Mouse (Mus musculus) gastrocnemius, postnatal 36 days (tissue): ENCODE data around the gene Rere. TPM values are rescaled to one million over a fixed set of nuclear protein-coding genes. Genes with fewer than 3 reads are reported as not detected.

Source experiments
- DNase-seq, 2 experiments: peaks; one replicate each; pipeline ENCODE4 v3.0.0; 2022
- intact Hi-C: fragments of 180-260 bp; cut with DNase I; formaldehyde crosslinking; loops from one replicate; pipeline ENCODE4 v1.15.1; 2025
- total RNA-seq, 2 experiments: library from RNA; stranded (reverse); gene quantifications; 2 replicates each; pipeline ENCODE4 v1.2.3; 2021

The Rere gene
- total RNA-seq, 2 experiments from 2014 or later = 47.6 to 66.2 TPM

GRCm38 (mm10) chr4:150619011-150619410, 337.6 kb downstream of the Rere start:
- intact Hi-C loops = loop anchor here (2.0 kb wide), 1 partner anchor 364 kb away; no protein-coding TSS in a partner anchor
- no peak for DNase-seq

GRCm38 (mm10) chr4:150622641-150623040, 341.2 kb downstream of the Rere start:
- intact Hi-C loops = no loop called here

GRCm38 (mm10) chr4:150624214-150624823, 342.9 kb downstream of the Rere start:
- no peak for DNase-seq
- intact Hi-C loops = no loop called here

More at GRCm38 (mm10) chr4:150622641-150623040, 341.2 kb downstream of the Rere start:
- DNase-seq = no peak

- no peak for DNase-seq
- intact Hi-C loops = loop anchor here (5.0 kb wide), 1 partner anchor 278 kb away; no protein-coding TSS in a partner anchor
Observed at GRCm38 (mm10) chr4:150624933-150625332, 343.5 kb downstream of the Rere start.

GRCm38 (mm10) chr4:150625425-150625824, 344.0 kb downstream of the Rere start:
- intact Hi-C loops = loop anchor here (5.0 kb wide), 1 partner anchor 278 kb away; no protein-coding TSS in a partner anchor
- peak in 1 of 2 experiments; percentile 66 for DNase-seq

- intact Hi-C loops = loop anchor here (5.0 kb wide), 1 partner anchor 279 kb away; no protein-coding TSS in a partner anchor
- DNase-seq = peak; percentile 41 to 61
Observed at GRCm38 (mm10) chr4:150625951-150626732, 344.7 kb downstream of the Rere start.

GRCm38 (mm10) chr4:150629266-150629665, 347.8 kb downstream of the Rere start:
- intact Hi-C loops = loop anchor here (5.0 kb wide), 1 partner anchor 282 kb away; no protein-coding TSS in a partner anchor

GRCm38 (mm10) chr4:150635568-150635967, 354.1 kb downstream of the Rere start:
- intact Hi-C loops = no loop called here

More at GRCm38 (mm10) chr4:150629266-150629665, 347.8 kb downstream of the Rere start:
- DNase-seq = no peak

GRCm38 (mm10) chr4:150636635-150637034, 355.2 kb downstream of the Rere start:
- intact Hi-C loops = no loop called here
- DNase-seq = no peak

More at GRCm38 (mm10) chr4:150635568-150635967, 354.1 kb downstream of the Rere start:
- DNase-seq = no peak

GRCm38 (mm10) chr4:150644299-150644698, 362.9 kb downstream of the Rere start:
- DNase-seq = no peak
- intact Hi-C loops = no loop called here

- DNase-seq = no peak
- intact Hi-C loops = no loop called here
Observed at GRCm38 (mm10) chr4:150649327-150649726, 367.9 kb downstream of the Rere start.

- intact Hi-C loops = no loop called here
- DNase-seq = no peak
Observed at GRCm38 (mm10) chr4:150651390-150652277, 370.2 kb downstream of the Rere start, which contains the start of gene Slc45a1. Slc45a1 (minus strand) TSS chr4:150652174.

GRCm38 (mm10) chr4:150653072-150653599, 371.7 kb downstream of the Rere start:
- no peak for DNase-seq
- intact Hi-C loops = no loop called here

- intact Hi-C loops = loop anchor here (1.0 to 2.0 kb wide), 3 partner anchors 195 to 311 kb away; no protein-coding TSS in a partner anchor
- peak; percentile 74 to 83 for DNase-seq
Observed at GRCm38 (mm10) chr4:150655989-150656388, 374.5 kb downstream of the Rere start.

GRCm38 (mm10) chr4:150656504-150656903, 375.1 kb downstream of the Rere start:
- DNase-seq = no peak
- intact Hi-C loops = loop anchor here (1.0 to 2.0 kb wide), 3 partner anchors 194 to 310 kb away; no protein-coding TSS in a partner anchor

- intact Hi-C loops = no loop called here
- no peak for DNase-seq
Observed at GRCm38 (mm10) chr4:150659926-150660610, 378.6 kb downstream of the Rere start.

- DNase-seq = no peak
- intact Hi-C loops = no loop called here
Observed at GRCm38 (mm10) chr4:150661886-150662285, 380.4 kb downstream of the Rere start.

- no peak for DNase-seq
- intact Hi-C loops = no loop called here
Observed at GRCm38 (mm10) chr4:150663192-150663591, 381.7 kb downstream of the Rere start.

GRCm38 (mm10) chr4:150664726-150665125, 383.3 kb downstream of the Rere start:
- DNase-seq = no peak
- intact Hi-C loops = no loop called here
